Mouse (Mus musculus) liver, adult 2 months (tissue): ENCODE data around the gene Eif2b2.

Experiments
- CTCF ChIP-seq: fragments of 200-500 bp; IDR thresholded peaks from 2 replicates; pipeline ENCODE4 v1.5.1; 2011; ENCODE audit warnings: low read depth, low read length, control low read depth
- POLR2A ChIP-seq: fragments of 200-500 bp; IDR thresholded peaks from 2 replicates; pipeline ENCODE4 v1.6.1; 2011; ENCODE audit warnings: low read length, control low read depth; ENCODE audit not compliant: insufficient read depth; ENCODE audit errors: extremely low read depth

DNA sequence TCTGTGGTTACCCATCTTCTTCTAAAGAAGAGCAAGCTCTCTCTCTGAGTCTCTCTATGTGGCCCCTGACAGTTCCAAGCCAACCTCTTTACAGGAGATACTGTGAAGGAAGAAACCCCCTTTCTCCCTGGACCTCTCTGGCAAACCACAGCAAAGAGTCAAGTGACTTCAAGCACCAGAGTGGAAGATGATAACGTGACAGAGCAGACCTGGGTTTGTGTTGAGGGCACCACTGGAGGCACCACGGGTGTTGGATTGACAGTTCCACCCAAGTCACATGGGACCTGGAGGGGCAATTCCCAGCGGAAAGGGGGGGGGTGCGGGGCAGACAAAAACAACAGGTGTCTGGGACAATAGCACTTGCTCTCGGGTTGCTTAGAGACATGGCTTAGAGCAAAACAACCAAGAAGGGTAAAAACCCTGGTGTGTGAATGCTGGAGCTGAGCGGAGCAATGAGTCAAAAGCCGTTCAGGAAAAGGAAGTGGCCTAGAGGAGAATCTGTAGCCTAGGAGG is 10.5 kb upstream of the Eif2b2 start:
- TF ChIP-seq CTCF (no peak), POLR2A (no peak)
